Mouse (Mus musculus): ENCODE results near the gene Ajap1.

Gene Ajap1

GRCm38 (mm10) chr4:153453496-153453895 lies 29.1 kb downstream of the Ajap1 start:
- DNase-seq (ENCODE audit: inconsistent age in 2 of 2, low spot score in 1 of 2), result no peak

- peak; percentile 74 to 89 for DNase-seq (ENCODE audit: inconsistent age in 2 of 2, low spot score in 1 of 2)
Observed at GRCm38 (mm10) chr4:153451516-153451915, 31.1 kb downstream of the Ajap1 start.

- peak in 1 of 2 experiments; percentile 40 for DNase-seq (ENCODE audit: inconsistent age in 2 of 2, low spot score in 1 of 2)
Observed at GRCm38 (mm10) chr4:153442522-153442921, 40.1 kb downstream of the Ajap1 start.

- no peak for DNase-seq (ENCODE audit: inconsistent age in 2 of 2, low spot score in 1 of 2)
Observed at GRCm38 (mm10) chr4:153439868-153440267, 42.7 kb downstream of the Ajap1 start.

GRCm38 (mm10) chr4:153439031-153439430 lies 43.6 kb downstream of the Ajap1 start:
- no peak for DNase-seq (ENCODE audit: inconsistent age in 2 of 2, low spot score in 1 of 2)

GRCm38 (mm10) chr4:153437196-153437595 lies 45.4 kb downstream of the Ajap1 start:
- peak in 1 of 2 experiments; percentile 59 for DNase-seq (ENCODE audit: inconsistent age in 2 of 2, low spot score in 1 of 2)

- no peak for DNase-seq (ENCODE audit: inconsistent age in 2 of 2, low spot score in 1 of 2)
Observed at GRCm38 (mm10) chr4:153435917-153436316, 46.7 kb downstream of the Ajap1 start.

GRCm38 (mm10) chr4:153429971-153430370 lies 52.6 kb downstream of the Ajap1 start:
- DNase-seq (ENCODE audit: inconsistent age in 2 of 2, low spot score in 1 of 2), result no peak

- peak; percentile 38 to 82 for DNase-seq (ENCODE audit: inconsistent age in 2 of 2, low spot score in 1 of 2)
Observed at GRCm38 (mm10) chr4:153425961-153426656, 56.5 kb downstream of the Ajap1 start.

GRCm38 (mm10) chr4:153424324-153424723 lies 58.3 kb downstream of the Ajap1 start:
- DNase-seq (ENCODE audit: inconsistent age in 2 of 2, low spot score in 1 of 2), result no peak

- DNase-seq (ENCODE audit: inconsistent age in 2 of 2, low spot score in 1 of 2), result peak; percentile 66 to 86
Observed at GRCm38 (mm10) chr4:153417926-153418325, 64.7 kb downstream of the Ajap1 start.

GRCm38 (mm10) chr4:153417164-153417896 lies 65.3 kb downstream of the Ajap1 start:
- peak in 1 of 2 experiments; percentile 43 for DNase-seq (ENCODE audit: inconsistent age in 2 of 2, low spot score in 1 of 2)

GRCm38 (mm10) chr4:153416111-153416510 lies 66.5 kb downstream of the Ajap1 start:
- DNase-seq (ENCODE audit: inconsistent age in 2 of 2, low spot score in 1 of 2), result peak in 1 of 2 experiments; percentile 42

- DNase-seq (ENCODE audit: inconsistent age in 2 of 2, low spot score in 1 of 2), result no peak
Observed at GRCm38 (mm10) chr4:153398421-153398820, 84.2 kb downstream of the Ajap1 start.

GRCm38 (mm10) chr4:153387478-153387877 lies 95.1 kb downstream of the Ajap1 start:
- DNase-seq (ENCODE audit: inconsistent age in 2 of 2, low spot score in 1 of 2), result no peak

GRCm38 (mm10) chr4:153381433-153381832 lies 101.2 kb downstream of the Ajap1 start:
- DNase-seq (ENCODE audit: inconsistent age in 2 of 2, low spot score in 1 of 2), result no peak

- DNase-seq (ENCODE audit: inconsistent age in 2 of 2, low spot score in 1 of 2), result no peak
Observed at GRCm38 (mm10) chr4:153380885-153381284, 101.7 kb downstream of the Ajap1 start.

GRCm38 (mm10) chr4:153377981-153378380 lies 104.6 kb downstream of the Ajap1 start:
- DNase-seq (ENCODE audit: inconsistent age in 2 of 2, low spot score in 1 of 2), result peak in 1 of 2 experiments; percentile 43

- DNase-seq (ENCODE audit: inconsistent age in 2 of 2, low spot score in 1 of 2), result no peak
Observed at GRCm38 (mm10) chr4:153374233-153374632, 108.4 kb downstream of the Ajap1 start.

GRCm38 (mm10) chr4:153373125-153373524 lies 109.5 kb downstream of the Ajap1 start:
- DNase-seq (ENCODE audit: inconsistent age in 2 of 2, low spot score in 1 of 2), result no peak

- no peak for DNase-seq (ENCODE audit: inconsistent age in 2 of 2, low spot score in 1 of 2)
Observed at GRCm38 (mm10) chr4:153368620-153369159, 113.9 kb downstream of the Ajap1 start.

Measured in adrenal gland, adult (tissue).